8 mouse cellular contexts compared by ENCODE assay signal in the genomic region with DNA sequence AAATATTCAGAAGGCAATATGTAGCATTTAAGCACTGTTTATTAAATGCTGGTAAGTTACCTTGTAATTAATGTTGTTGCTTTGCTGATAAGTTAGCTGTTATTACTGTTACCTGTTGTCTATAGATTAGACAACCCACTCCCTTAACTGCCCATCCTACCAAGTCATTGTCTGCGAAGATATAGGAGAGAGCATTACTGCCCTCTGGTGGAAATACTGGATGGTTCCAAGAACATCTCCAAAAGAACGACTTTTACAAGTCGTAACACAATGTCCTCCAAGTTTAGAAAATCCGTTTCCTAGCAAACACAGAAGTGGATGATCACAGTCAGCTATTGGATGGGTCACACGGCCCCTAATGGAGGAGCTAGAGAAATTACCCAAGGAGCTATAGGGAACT.
A peak's percentile ranks its signal among the peaks of the same experiment; 100 is the strongest.
DNase-seq lines count a peak whose midpoint lies in the region; ATAC-seq lines count a peak whose summit lies in the region.

No protein-coding gene starts in this region.

- H3K36me3 ChIP-seq in forebrain, embryonic 14.5 days (ENCODE audit: control insufficient read depth, insufficient read depth, low read length), result no peaks in the 10 kb centered on the region
- H3K36me3 ChIP-seq in forebrain, embryonic 16.5 days (ENCODE audit: control insufficient read depth, insufficient read depth), result no peaks in the 10 kb centered on the region
- H3K36me3 ChIP-seq in midbrain, embryonic 10.5 days, result no peaks in the 10 kb centered on the region
- no peaks in the 10 kb centered on the region for H3K36me3 ChIP-seq in midbrain, embryonic 16.5 days (ENCODE audit: control insufficient read depth, insufficient read depth, low read length)

- H3K9ac ChIP-seq in forebrain, embryonic 14.5 days (ENCODE audit: low read length), result no peak overlapping the region
- no peak overlapping the region for H3K9ac ChIP-seq in forebrain, embryonic 16.5 days (replicated peaks; ENCODE audit: low read depth, low read length)
- no peak overlapping the region for H3K9ac ChIP-seq in midbrain, embryonic 16.5 days (ENCODE audit: low read depth, low read length)

- no peak overlapping the region for H3K4me3 ChIP-seq in forebrain, embryonic 14.5 days (ENCODE audit: low read depth, low read length)
- no peak overlapping the region for H3K4me3 ChIP-seq in forebrain, embryonic 16.5 days (replicated peaks; ENCODE audit: low read length)
- H3K4me3 ChIP-seq in midbrain, embryonic 10.5 days, result no peak overlapping the region
- no peak overlapping the region for H3K4me3 ChIP-seq in midbrain, embryonic 16.5 days (ENCODE audit: low read depth, low read length)

- H3K4me1 ChIP-seq in forebrain, embryonic 14.5 days (ENCODE audit: control insufficient read depth, insufficient read depth, low read length), result no peaks in the 10 kb centered on the region
- H3K4me1 ChIP-seq in forebrain, embryonic 16.5 days (replicated peaks; ENCODE audit: control insufficient read depth, insufficient read depth, low read length), result no peaks in the 10 kb centered on the region
- no peaks in the 10 kb centered on the region for H3K4me1 ChIP-seq in midbrain, embryonic 10.5 days
- no peaks in the 10 kb centered on the region for H3K4me1 ChIP-seq in midbrain, embryonic 16.5 days (ENCODE audit: control insufficient read depth, insufficient read depth, low read length)

- no peaks in the 10 kb centered on the region for H3K27me3 ChIP-seq in forebrain, embryonic 14.5 days (replicated peaks; ENCODE audit: control insufficient read depth, insufficient read depth, low read length)
- H3K27me3 ChIP-seq in forebrain, embryonic 16.5 days (replicated peaks; ENCODE audit: control insufficient read depth, insufficient read depth, low read length), result no peaks in the 10 kb centered on the region
- H3K27me3 ChIP-seq in midbrain, embryonic 10.5 days (ENCODE audit: low read depth, poor library complexity, severe bottlenecking), result no peaks in the 10 kb centered on the region
- H3K27me3 ChIP-seq in midbrain, embryonic 16.5 days (ENCODE audit: control insufficient read depth, insufficient read depth, low read depth, low read length), result no peaks in the 10 kb centered on the region

- WGBS in forebrain, embryonic 14.5 days, result 18% methylated on average over 5 of the region's 5 CpGs
- WGBS in forebrain, embryonic 16.5 days, result 19% methylated on average over 5 of the region's 5 CpGs
- WGBS in midbrain, embryonic 10.5 days, result 36% methylated on average over 5 of the region's 5 CpGs
- WGBS in midbrain, embryonic 16.5 days, result 20% methylated on average over 5 of the region's 5 CpGs

- no peak overlapping the region for H3K27ac ChIP-seq in forebrain, embryonic 14.5 days (ENCODE audit: low read depth, low read length)
- H3K27ac ChIP-seq in forebrain, embryonic 16.5 days (ENCODE audit: low read length), result no peak overlapping the region
- H3K27ac ChIP-seq in midbrain, embryonic 10.5 days (replicated peaks), result no peak overlapping the region
- no peak overlapping the region for H3K27ac ChIP-seq in midbrain, embryonic 16.5 days (ENCODE audit: low read length)

- no peak overlapping the region for H3K4me2 ChIP-seq in forebrain, embryonic 14.5 days (ENCODE audit: low read length)
- H3K4me2 ChIP-seq in forebrain, embryonic 16.5 days (ENCODE audit: low read length), result no peak overlapping the region
- H3K4me2 ChIP-seq in midbrain, embryonic 16.5 days (ENCODE audit: low read length), result no peak overlapping the region

- no peaks in the 10 kb centered on the region for H3K9me3 ChIP-seq in forebrain, embryonic 14.5 days (replicated peaks; ENCODE audit: control insufficient read depth, low read length)
- H3K9me3 ChIP-seq in forebrain, embryonic 16.5 days (ENCODE audit: control insufficient read depth, low read length), result no peaks in the 10 kb centered on the region
- H3K9me3 ChIP-seq in midbrain, embryonic 10.5 days (replicated peaks), result no peaks in the 10 kb centered on the region
- H3K9me3 ChIP-seq in midbrain, embryonic 16.5 days (replicated peaks; ENCODE audit: control insufficient read depth, low read length, poor library complexity, severe bottlenecking), result no peaks in the 10 kb centered on the region

- peak; percentile 80 for DNase-seq in forebrain, embryonic 14.5 days (ENCODE audit: low spot score)
- peak; percentile 26 for DNase-seq in midbrain, embryonic 10.5 days (ENCODE audit: low spot score)
- DNase-seq in embryo, embryonic 9.5 days (ENCODE audit: extremely low spot score), result peak; percentile 53
- DNase-seq in cerebellum, adult 9-10 months, result no peak

- ATAC-seq in forebrain, embryonic 14.5 days, result no peak; the same call in 1 of the 2 replicates
- no peak for ATAC-seq in forebrain, embryonic 16.5 days
- ATAC-seq in midbrain, embryonic 16.5 days, result no peak
- ATAC-seq in megakaryocyte-erythroid progenitor cell, adult 5-6 weeks (replicated peaks; ENCODE audit: low FRiP score, low TSS enrichment, poor library complexity, severe bottlenecking), result 0 out of 2 replicates have a peak, but pooled peaks have one; percentile 57
- no peak for ATAC-seq in cerebellum, adult (ENCODE audit: insufficient number of reproducible peaks, low FRiP score, low TSS enrichment)
